Comparison of ENCODE assay signal across 17 mouse cellular contexts in the genomic region with DNA sequence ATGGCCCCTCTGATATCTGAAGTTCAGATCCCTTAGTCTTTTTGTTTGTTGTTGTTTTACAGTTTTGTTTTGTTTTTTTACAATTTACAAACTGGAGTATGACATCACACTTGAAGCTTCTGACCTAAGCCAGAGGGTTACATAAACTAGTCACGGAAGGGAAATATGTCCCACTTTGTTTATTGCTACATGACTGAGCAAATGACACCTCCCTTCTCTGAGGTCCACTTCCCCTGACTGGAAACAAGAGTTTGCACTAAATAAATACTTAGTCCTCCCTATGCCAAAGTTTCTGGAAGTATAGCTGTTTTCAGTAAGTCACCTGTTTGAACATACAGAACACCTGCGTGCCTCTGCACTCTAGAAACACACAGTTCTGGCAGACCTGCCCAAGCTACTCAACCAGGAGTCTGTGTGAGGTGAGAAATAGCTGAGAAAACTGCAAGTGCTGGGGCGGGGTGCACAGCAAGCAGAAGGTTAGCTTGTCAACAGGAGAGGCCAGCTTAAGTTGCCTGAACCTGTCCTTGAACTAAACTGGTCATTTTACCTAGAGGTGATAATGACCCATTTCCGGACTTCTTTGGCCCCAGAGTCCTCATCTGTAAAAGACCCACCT.
"Had no signal": no experiment of that assay in that cellular context is flagged by ENCODE, and none has a peak within 500 bp of the region (broad histone marks: within the 10 kb centered on the region; RNA-seq: fewer than 3 reads in every experiment).

No protein-coding gene starts in this region.

- H3K9me3 ChIP-seq: lung, embryonic 15.5 days; megakaryocyte, embryonic 14.5 days; midbrain, embryonic 10.5 days; midbrain, embryonic 13.5 days; neural tube, embryonic 13.5 days had no signal

- H3K4me3 ChIP-seq: layer of hippocampus, adult 2 months; lung, embryonic 15.5 days; midbrain, embryonic 10.5 days; midbrain, embryonic 13.5 days; myocyte; neural tube, embryonic 13.5 days had no signal

- H3K4me2 ChIP-seq: lung, embryonic 15.5 days; midbrain, embryonic 13.5 days; neural tube, embryonic 13.5 days had no signal

- DNase-seq: kidney, adult 2 months; kidney, postnatal 25 days; layer of hippocampus, adult 9-11 months; lung, postnatal 4 days; thymus, adult 18-20 months; thymus, postnatal 4 days had no signal

- H3K27ac ChIP-seq: kidney, postnatal 0 days; layer of hippocampus, adult 2 months; liver, embryonic 14.5 days; lung, embryonic 15.5 days; midbrain, embryonic 10.5 days; midbrain, embryonic 13.5 days; neural tube, embryonic 13.5 days had no signal

- H3K27me3 ChIP-seq: lung, embryonic 15.5 days; megakaryocyte, embryonic 14.5 days; midbrain, embryonic 13.5 days; neural tube, embryonic 13.5 days had no signal

- H3K9ac ChIP-seq: liver, embryonic 14.5 days; lung, embryonic 15.5 days; midbrain, embryonic 13.5 days; neural tube, embryonic 13.5 days had no signal

- H3K4me1 ChIP-seq: lung, embryonic 15.5 days; midbrain, embryonic 10.5 days; midbrain, embryonic 13.5 days; neural tube, embryonic 13.5 days had no signal

- ATAC-seq: intestine, postnatal 0 days; midbrain, embryonic 13.5 days; midbrain, embryonic 16.5 days had no signal

- H3K36me3 ChIP-seq: lung, embryonic 15.5 days; midbrain, embryonic 13.5 days; neural tube, embryonic 13.5 days had no signal
